Mouse (Mus musculus) hindbrain, embryonic 14.5 days (tissue): ENCODE results near the gene Hdgfl2. TPM values are rescaled to one million over a fixed set of nuclear protein-coding genes. Genes with fewer than 3 reads are reported as not detected.
A peak's percentile ranks its signal among the peaks of the same experiment; 100 is the strongest.

Experiments
- ATAC-seq: fragments of 200-750 bp; cut with Nextera tagmentation; 2 replicates; pipeline ENCODE4 v1.8.0; 2017; ENCODE audit warnings: moderate number of reproducible peaks, mild to moderate bottlenecking, moderate TSS enrichment, moderate library complexity; ENCODE audit not compliant: low FRiP score
- DNase-seq: peaks from one replicate; pipeline ENCODE4 v3.0.0-alpha.2; 2015; ENCODE audit warnings: low spot score
- H3K27ac ChIP-seq: fragments of 300-500 bp; sonication (generic); 2 replicates; pipeline ENCODE4 v1.5.1; 2014; ENCODE audit warnings: mild to moderate bottlenecking, moderate library complexity
- H3K27me3 ChIP-seq: fragments of 300-500 bp; sonication (generic); 2 replicates; pipeline ENCODE4 v1.6.1; 2014; ENCODE audit warnings: mild to moderate bottlenecking, low read length, mixed read lengths; ENCODE audit not compliant: control insufficient read depth, insufficient read depth
- H3K36me3 ChIP-seq: fragments of 300-500 bp; sonication (generic); replicated peaks from 2 replicates; pipeline ENCODE4 v1.6.1; 2014; ENCODE audit not compliant: control insufficient read depth, insufficient read depth
- H3K4me1 ChIP-seq: fragments of 300-500 bp; sonication (generic); replicated peaks from 2 replicates; pipeline ENCODE4 v1.6.1; 2014; ENCODE audit warnings: antibody characterized with exemption, low read length, mixed read lengths; ENCODE audit not compliant: control insufficient read depth, insufficient read depth
- H3K4me2 ChIP-seq: fragments of 300-500 bp; sonication (generic); replicated peaks from 2 replicates; pipeline ENCODE4 v1.6.1; 2014; ENCODE audit warnings: mild to moderate bottlenecking, moderate library complexity
- H3K4me3 ChIP-seq: fragments of 300-500 bp; sonication (generic); replicated peaks from 2 replicates; pipeline ENCODE4 v1.5.1; 2014; ENCODE audit warnings: mild to moderate bottlenecking, low read length
- H3K9ac ChIP-seq: fragments of 300-500 bp; sonication (generic); 2 replicates; pipeline ENCODE4 v1.6.1; 2014
- H3K9me3 ChIP-seq: fragments of 300-500 bp; sonication (generic); 2 replicates; pipeline ENCODE4 v1.6.1; 2016; ENCODE audit warnings: low read length; ENCODE audit not compliant: control insufficient read depth
- WGBS: fragments of 180-500 bp; shearing (Covaris S2); extraction: QIAGEN DNeasy Blood & Tissue Kit; methylation state at CpG from one replicate; pipeline ENCODE4 v1.1.7; 2014; 5-methylcytosine and 5-hydroxymethylcytosine counted together
- polyA plus RNA-seq: library from polyadenylated mRNA; unstranded; fragments of >200 nt; fragmentation: Nextera tagmentation; extraction: Ambion mirVana; gene quantifications from 2 replicates; pipeline ENCODE4 v1.2.1, GENCODE M21; 2014

Hdgfl2 gene
- polyA plus RNA-seq, 1 experiment from 2014 or later = 98.1 TPM

DNA sequence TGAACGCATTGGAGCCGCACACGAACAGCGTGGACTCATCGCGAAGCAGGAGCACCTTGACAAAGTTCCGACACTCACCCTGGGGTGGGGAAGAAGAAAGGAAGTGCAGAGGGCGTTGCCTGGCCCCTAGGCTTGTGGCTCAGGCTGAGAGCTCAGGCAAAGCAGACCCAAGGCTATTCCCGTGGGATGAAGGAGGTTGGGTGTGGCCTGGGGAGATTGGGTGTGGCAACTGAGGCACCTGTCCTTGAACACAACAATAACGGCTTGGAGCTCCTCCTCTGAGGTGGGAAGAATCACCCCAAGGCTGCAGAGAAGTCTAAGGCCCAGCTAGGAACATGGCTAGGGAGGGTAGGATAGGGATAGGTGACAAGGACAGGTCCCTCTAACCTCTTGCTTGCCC, 51.7 kb downstream of the Hdgfl2 start:
- Histone ChIP-seq H3K4me3 (no peak overlapping the region), H3K9me3 (no peaks in the 10 kb centered on the region), H3K27me3 (no peaks in the 10 kb centered on the region), H3K9ac (no peak overlapping the region), H3K4me2 (no peak overlapping the region), H3K36me3 (peaks cover 56% of the 10 kb centered on the region), H3K27ac (no peak overlapping the region), H3K4me1 (peaks cover 4% of the 10 kb centered on the region)
- no peak for ATAC-seq
- 94% methylated on average over 10 of the region's 10 CpGs for WGBS
- DNase-seq = no peak

DNA sequence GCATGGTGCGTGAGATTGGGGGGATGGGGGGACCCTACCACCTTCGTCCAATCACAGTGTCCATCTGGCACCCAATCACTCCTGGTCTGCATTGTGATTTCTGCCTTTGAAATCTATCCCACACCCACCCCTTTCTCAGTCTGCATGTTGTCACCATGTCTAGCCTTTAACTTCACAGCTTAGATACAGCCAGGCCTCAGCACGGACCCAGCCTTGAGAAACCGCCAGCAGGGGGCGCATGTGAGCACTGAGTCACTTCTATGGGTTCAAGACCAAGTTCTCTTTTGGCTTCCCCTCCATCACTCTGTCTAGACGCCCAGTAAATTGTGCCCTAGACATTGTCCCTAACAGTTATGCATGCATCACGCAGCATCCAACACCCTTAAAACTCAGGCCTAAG, 52.4 kb downstream of the Hdgfl2 start:
- Histone ChIP-seq H3K9ac (no peak overlapping the region), H3K4me1 (peaks cover 4% of the 10 kb centered on the region), H3K4me2 (no peak overlapping the region), H3K9me3 (no peaks in the 10 kb centered on the region), H3K36me3 (peaks cover 49% of the 10 kb centered on the region), H3K27me3 (no peaks in the 10 kb centered on the region), H3K27ac (no peak overlapping the region), H3K4me3 (no peak overlapping the region)
- ATAC-seq (no peak), DNase-seq (peak; percentile 69)
- WGBS = 41% methylated on average over 7 of the region's 7 CpGs

DNA sequence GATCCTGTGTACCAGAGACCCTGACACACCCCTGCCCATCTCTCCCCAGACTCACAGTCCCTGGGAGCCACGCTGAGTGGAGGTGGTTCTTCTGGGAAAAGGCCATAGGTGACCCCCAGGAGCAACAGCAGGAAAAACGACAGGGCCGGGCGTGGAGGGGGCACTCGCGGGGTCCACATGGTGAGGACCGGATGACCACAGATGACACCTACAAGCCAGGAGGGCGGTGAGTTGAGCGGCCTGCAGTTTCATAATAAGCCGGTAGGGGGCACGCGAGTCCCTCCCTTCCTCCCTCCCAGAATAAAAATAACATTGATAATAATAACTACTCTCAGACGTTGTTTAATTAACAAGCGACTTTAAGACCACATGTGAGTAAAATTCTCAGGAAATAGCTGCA, 53.2 kb downstream of the Hdgfl2 start:
- Histone ChIP-seq H3K9ac (no peak overlapping the region), H3K4me2 (no peak overlapping the region)
- 5% methylated on average over 14 of the region's 14 CpGs for WGBS

DNA sequence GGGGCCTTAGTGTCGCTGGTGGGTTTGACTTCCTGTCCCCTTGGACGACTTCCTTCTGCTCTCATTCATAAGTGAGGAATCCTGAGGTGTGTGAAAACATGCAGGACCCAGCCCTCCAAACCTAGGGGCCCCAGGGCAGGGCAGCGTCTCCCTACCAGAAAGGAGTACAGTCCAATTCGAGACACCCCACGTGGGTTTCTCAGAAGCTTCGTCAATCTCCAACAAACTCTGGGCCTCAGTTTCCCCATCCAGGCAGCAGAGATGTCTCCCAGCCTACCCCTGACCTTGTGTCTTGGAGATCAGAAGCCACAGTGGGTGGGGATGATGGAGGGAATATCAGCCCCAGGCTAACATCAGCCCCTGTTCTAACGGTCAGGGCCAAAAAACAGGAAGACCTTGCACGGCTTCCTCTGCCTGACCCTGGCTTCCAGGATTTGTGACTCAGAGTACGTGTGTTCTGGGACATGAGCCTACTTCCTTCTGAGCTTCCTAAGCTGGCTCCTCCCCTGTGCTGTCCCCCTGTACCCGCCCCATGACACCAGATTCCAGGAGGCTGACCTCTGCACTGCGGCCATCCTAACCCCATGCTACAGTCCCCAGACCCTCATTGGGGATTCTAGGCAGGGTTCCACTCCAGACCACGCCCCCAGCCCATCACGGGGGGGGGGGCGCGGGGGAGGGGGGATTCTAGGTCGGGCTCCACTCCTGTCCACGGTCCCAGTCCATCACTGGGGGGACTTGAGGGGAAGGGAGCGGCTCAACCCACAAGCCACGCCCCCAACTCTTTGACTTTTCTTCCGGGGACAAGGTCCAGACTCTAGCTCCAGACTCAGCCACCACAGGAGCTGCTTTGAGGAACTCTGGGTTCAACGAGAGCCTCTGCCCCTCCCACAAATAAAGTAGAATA, 54.3 kb downstream of the Hdgfl2 start:
- Histone ChIP-seq H3K36me3 (peaks cover 30% of the 10 kb centered on the region), H3K9me3 (no peaks in the 10 kb centered on the region), H3K4me2 (peak overlapping the region; percentile 37), H3K27ac (peak overlapping the region; percentile 38; the same call in 1 of the 2 replicates), H3K4me3 (0 out of 2 replicates have a peak overlapping the region, but pooled peaks have one; percentile 1), H3K9ac (0 out of 2 replicates have a peak overlapping the region, but pooled peaks have one; percentile 17), H3K4me1 (peaks cover 12% of the 10 kb centered on the region), H3K27me3 (no peaks in the 10 kb centered on the region)
- ATAC-seq = 0 out of 2 replicates have a peak, but pooled peaks have one; percentile 19
- no peak for DNase-seq
- WGBS = 22% methylated on average over 18 of the region's 21 CpGs

More for the DNA sequence above, 53.2 kb downstream of the Hdgfl2 start:
- DNase-seq (peak; percentile 65), ATAC-seq (no peak)
- Histone ChIP-seq H3K27me3 (no peaks in the 10 kb centered on the region), H3K27ac (no peak overlapping the region), H3K9me3 (no peaks in the 10 kb centered on the region), H3K4me3 (no peak overlapping the region), H3K4me1 (peaks cover 4% of the 10 kb centered on the region), H3K36me3 (peaks cover 40% of the 10 kb centered on the region)

- H3K4me1 ChIP-seq = peaks cover 15% of the 10 kb centered on the region
- peak overlapping the region; percentile 37 for H3K4me2 ChIP-seq
- ATAC-seq (no peak), DNase-seq (peak; percentile 43)
- no peaks in the 10 kb centered on the region for H3K9me3 ChIP-seq
- WGBS = 4% methylated on average over 27 of the region's 27 CpGs
- no peaks in the 10 kb centered on the region for H3K27me3 ChIP-seq
- 0 out of 2 replicates have a peak overlapping the region, but pooled peaks have one; percentile 17 for H3K9ac ChIP-seq
- 0 out of 2 replicates have a peak overlapping the region, but pooled peaks have one; percentile 1 for H3K4me3 ChIP-seq
- H3K27ac ChIP-seq = no peak overlapping the region
- H3K36me3 ChIP-seq = peaks cover 22% of the 10 kb centered on the region
Measured at GRCm38 (mm10) chr17:56134463-56134971, 55.1 kb downstream of the Hdgfl2 start.

DNA sequence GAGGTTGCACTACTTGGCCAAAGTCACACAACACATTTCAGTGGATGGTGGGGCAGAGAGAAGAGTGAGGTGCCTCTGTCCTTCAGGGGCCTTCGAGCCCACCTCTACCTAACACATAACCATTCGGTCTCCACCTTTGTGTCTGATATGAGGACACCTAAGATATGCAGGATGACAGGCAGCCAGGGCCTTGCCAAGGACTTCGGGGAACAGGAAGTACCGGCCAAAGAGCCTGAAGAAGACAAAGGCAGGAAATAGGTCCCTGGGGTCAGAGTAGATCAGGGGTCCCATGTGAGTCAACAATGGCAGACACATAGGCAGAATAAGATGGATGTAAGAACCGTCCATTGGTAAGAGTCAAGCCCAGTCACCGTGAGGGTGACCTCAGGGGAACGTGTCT, 57.1 kb downstream of the Hdgfl2 start:
- Histone ChIP-seq H3K4me2 (no peak overlapping the region), H3K27ac (no peak overlapping the region), H3K36me3 (peaks cover 3% of the 10 kb centered on the region; the same call in 1 of the 2 replicates), H3K4me3 (no peak overlapping the region), H3K9ac (no peak overlapping the region), H3K9me3 (no peaks in the 10 kb centered on the region), H3K4me1 (peaks cover 15% of the 10 kb centered on the region), H3K27me3 (no peaks in the 10 kb centered on the region)
- DNase-seq = no peak
- WGBS = 89% methylated on average over 7 of the region's 7 CpGs
- ATAC-seq = no peak

GRCm38 (mm10) chr17:56137839-56138613, 58.6 kb downstream of the Hdgfl2 start:
- Histone ChIP-seq H3K27me3 (no peaks in the 10 kb centered on the region), H3K4me2 (peak overlapping the region; percentile 79), H3K4me3 (peak overlapping the region; percentile 85), H3K9ac (peak overlapping the region; percentile 87), H3K4me1 (peaks cover 21% of the 10 kb centered on the region), H3K36me3 (no peaks in the 10 kb centered on the region), H3K27ac (no peak overlapping the region), H3K9me3 (no peaks in the 10 kb centered on the region)
- 17% methylated on average over 25 of the region's 25 CpGs for WGBS
- ATAC-seq = no peak
- no peak for DNase-seq

- no peaks in the 10 kb centered on the region for H3K9me3 ChIP-seq
- ATAC-seq = peak; percentile 19
- H3K4me2 ChIP-seq = peak overlapping the region; percentile 79
- peaks cover 18% of the 10 kb centered on the region for H3K4me1 ChIP-seq
- peak overlapping the region; percentile 87 for H3K9ac ChIP-seq
- WGBS = 5% methylated on average over 20 of the region's 21 CpGs
- H3K36me3 ChIP-seq = no peaks in the 10 kb centered on the region
- H3K27ac ChIP-seq = peak overlapping the region; percentile 78
- H3K27me3 ChIP-seq = no peaks in the 10 kb centered on the region
- H3K4me3 ChIP-seq = peak overlapping the region; percentile 85
- no peak for DNase-seq
Measured at GRCm38 (mm10) chr17:56139355-56139754, 59.9 kb downstream of the Hdgfl2 start.
